Mouse (Mus musculus) cerebellum, adult 2 months (tissue): ENCODE measurements around the gene Tmem94.

Experiments used
- CTCF ChIP-seq: fragments of 200-500 bp; IDR thresholded peaks from 2 replicates; pipeline ENCODE4 v1.5.1; 2011; ENCODE audit warnings: low read depth, mild to moderate bottlenecking, control low read depth, low read length, moderate library complexity, borderline replicate concordance; ENCODE audit not compliant: insufficient read depth
- POLR2A ChIP-seq: fragments of 200-500 bp; IDR thresholded peaks from 2 replicates; pipeline ENCODE4 v1.6.1; 2011; ENCODE audit warnings: low read length, control low read depth, borderline replicate concordance; ENCODE audit not compliant: insufficient read depth

DNA sequence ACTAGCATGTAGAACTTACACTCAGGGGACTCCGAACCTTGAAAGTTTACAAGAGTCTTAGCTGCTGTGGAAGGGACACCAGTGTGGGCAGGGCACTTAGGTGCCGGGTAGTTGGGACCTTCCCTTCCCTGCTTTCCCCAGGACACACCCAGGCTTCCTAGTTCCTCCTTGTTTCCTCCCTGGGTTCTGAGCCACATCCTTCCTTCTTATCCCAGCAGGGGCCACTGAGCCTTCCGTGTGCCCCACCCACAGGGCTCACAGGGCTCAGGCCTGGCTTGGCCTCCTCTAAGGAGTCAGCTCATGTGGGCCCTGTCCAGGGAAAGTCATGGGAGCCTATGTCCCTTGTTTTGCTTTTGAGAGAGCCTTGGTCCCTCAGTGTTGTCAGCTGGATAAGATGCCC is 74.5 kb downstream of the Tmem94 start:
- TF ChIP-seq CTCF = no peak
- no peak for TF ChIP-seq POLR2A
